Comparison of ENCODE assay signal across 18 mouse cellular contexts in genomic region chr16:33171800-33172199, GRCm38 (mm10). TPM values are rescaled to one million over a fixed set of nuclear protein-coding genes. Genes with fewer than 3 reads are reported as not detected.
DNase-seq lines count a peak whose midpoint lies in the region; ATAC-seq and TF ChIP-seq lines count a peak whose summit lies in the region.
"Had no signal": no experiment of that assay in that cellular context is flagged by ENCODE, and none has a peak within 500 bp of the region (broad histone marks: within the 10 kb centered on the region; RNA-seq: fewer than 3 reads in every experiment).

No protein-coding gene starts in this region.

- 65% methylated on average over 6 of the region's 6 CpGs for WGBS in forebrain, postnatal 0 days
- 79% methylated on average over 6 of the region's 6 CpGs for WGBS in forebrain, embryonic 12.5 days
- 83% methylated on average over 6 of the region's 6 CpGs for WGBS in midbrain, embryonic 11.5 days
- 69% methylated on average over 6 of the region's 6 CpGs for WGBS in midbrain, embryonic 13.5 days
- 54% methylated on average over 6 of the region's 6 CpGs for WGBS in midbrain, embryonic 15.5 days
- WGBS in heart, embryonic 10.5 days: 82% methylated on average over 6 of the region's 6 CpGs

- no peaks in the 10 kb centered on the region for H3K4me1 ChIP-seq in forebrain, postnatal 0 days (ENCODE audit: insufficient read depth)
- peaks cover 3% of the 10 kb centered on the region; the same call in 1 of the 2 replicates for H3K4me1 ChIP-seq in forebrain, embryonic 12.5 days
- H3K4me1 ChIP-seq in midbrain, embryonic 11.5 days (ENCODE audit: control insufficient read depth, insufficient read depth, low read length): no peaks in the 10 kb centered on the region
- no peaks in the 10 kb centered on the region for H3K4me1 ChIP-seq in midbrain, embryonic 13.5 days (replicated peaks)
- H3K4me1 ChIP-seq in midbrain, embryonic 15.5 days: no peaks in the 10 kb centered on the region
- H3K4me1 ChIP-seq in heart, embryonic 10.5 days: peaks cover 4% of the 10 kb centered on the region
- H3K4me1 ChIP-seq: hindbrain, embryonic 10.5 days; hindbrain, embryonic 15.5 days had no signal

- no peak overlapping the region for H3K4me3 ChIP-seq in forebrain, postnatal 0 days (ENCODE audit: low read depth, low read length)
- H3K4me3 ChIP-seq in forebrain, embryonic 12.5 days (replicated peaks): no peak overlapping the region
- H3K4me3 ChIP-seq in midbrain, embryonic 11.5 days (ENCODE audit: low read depth, low read length): no peak overlapping the region
- H3K4me3 ChIP-seq in midbrain, embryonic 13.5 days (replicated peaks): no peak overlapping the region
- H3K4me3 ChIP-seq in midbrain, embryonic 15.5 days: no peak overlapping the region
- H3K4me3 ChIP-seq in heart, embryonic 10.5 days: no peak overlapping the region
- H3K4me3 ChIP-seq: embryonic facial prominence, embryonic 12.5 days; heart, adult 2 months; heart, embryonic 12.5 days; hindbrain, embryonic 10.5 days; hindbrain, embryonic 15.5 days had no signal

- H3K4me2 ChIP-seq in forebrain, postnatal 0 days (ENCODE audit: low read depth): no peak overlapping the region
- H3K4me2 ChIP-seq in forebrain, embryonic 12.5 days: no peak overlapping the region
- H3K4me2 ChIP-seq in midbrain, embryonic 11.5 days: no peak overlapping the region
- no peak overlapping the region for H3K4me2 ChIP-seq in midbrain, embryonic 13.5 days (replicated peaks)
- no peak overlapping the region for H3K4me2 ChIP-seq in midbrain, embryonic 15.5 days
- H3K4me2 ChIP-seq: embryonic facial prominence, embryonic 12.5 days; heart, embryonic 12.5 days; hindbrain, embryonic 15.5 days had no signal

- TF ChIP-seq CTCF in forebrain, postnatal 0 days (IDR thresholded peaks at IDR 0.05; ENCODE audit: low read depth): no peak

- no peaks in the 10 kb centered on the region for H3K9me3 ChIP-seq in forebrain, postnatal 0 days (ENCODE audit: low read length)
- H3K9me3 ChIP-seq in forebrain, embryonic 12.5 days: no peaks in the 10 kb centered on the region
- no peaks in the 10 kb centered on the region for H3K9me3 ChIP-seq in midbrain, embryonic 11.5 days (ENCODE audit: control insufficient read depth, low read length)
- no peaks in the 10 kb centered on the region for H3K9me3 ChIP-seq in midbrain, embryonic 13.5 days
- no peaks in the 10 kb centered on the region for H3K9me3 ChIP-seq in midbrain, embryonic 15.5 days
- no peaks in the 10 kb centered on the region for H3K9me3 ChIP-seq in heart, embryonic 10.5 days
- H3K9me3 ChIP-seq: embryonic facial prominence, embryonic 12.5 days; hindbrain, embryonic 10.5 days; hindbrain, embryonic 15.5 days had no signal

- peak; percentile 45; the same call in 1 of the 2 replicates for ATAC-seq in forebrain, postnatal 0 days
- ATAC-seq in forebrain, embryonic 12.5 days (ENCODE audit: low FRiP score): no peak
- no peak for ATAC-seq in midbrain, embryonic 11.5 days (ENCODE audit: low FRiP score)
- no peak for ATAC-seq in midbrain, embryonic 13.5 days
- peak; percentile 74 for ATAC-seq in midbrain, embryonic 15.5 days (replicated peaks)
- no peak for ATAC-seq in inflammation-experienced regulatory T-cells, adult 6 months

- H3K36me3 ChIP-seq in forebrain, postnatal 0 days (ENCODE audit: insufficient read depth): no peaks in the 10 kb centered on the region
- no peaks in the 10 kb centered on the region for H3K36me3 ChIP-seq in forebrain, embryonic 12.5 days (replicated peaks)
- H3K36me3 ChIP-seq in midbrain, embryonic 11.5 days (ENCODE audit: control insufficient read depth, insufficient read depth, low read length): no peaks in the 10 kb centered on the region
- no peaks in the 10 kb centered on the region for H3K36me3 ChIP-seq in midbrain, embryonic 13.5 days
- H3K36me3 ChIP-seq in midbrain, embryonic 15.5 days (replicated peaks): no peaks in the 10 kb centered on the region
- H3K36me3 ChIP-seq in heart, embryonic 10.5 days: no peaks in the 10 kb centered on the region
- H3K36me3 ChIP-seq: embryonic facial prominence, embryonic 12.5 days; heart, embryonic 12.5 days; hindbrain, embryonic 10.5 days; hindbrain, embryonic 15.5 days had no signal

- H3K9ac ChIP-seq in forebrain, postnatal 0 days: no peak overlapping the region
- no peak overlapping the region for H3K9ac ChIP-seq in forebrain, embryonic 12.5 days
- no peak overlapping the region for H3K9ac ChIP-seq in midbrain, embryonic 11.5 days (ENCODE audit: low read length)
- H3K9ac ChIP-seq in midbrain, embryonic 13.5 days (replicated peaks): no peak overlapping the region
- no peak overlapping the region for H3K9ac ChIP-seq in midbrain, embryonic 15.5 days
- H3K9ac ChIP-seq: embryonic facial prominence, embryonic 12.5 days; heart, embryonic 12.5 days; hindbrain, embryonic 15.5 days had no signal

- peak; percentile 55 for DNase-seq in forebrain, postnatal 0 days
- DNase-seq in midbrain, embryonic 11.5 days (ENCODE audit: low spot score, missing footprints): peak; percentile 44
- DNase-seq in heart, embryonic 10.5 days (ENCODE audit: low spot score): no peak
- DNase-seq: adrenal gland, adult 2 months; adrenal gland, postnatal 36 days; cerebellum, adult 11-12 months; cerebellum, adult 9-10 months; cerebellum, postnatal 25 days; heart, adult 2 months; kidney, adult 2 months had no signal

- H3K27ac ChIP-seq in forebrain, postnatal 0 days (ENCODE audit: low read depth, low read length): no peak overlapping the region
- no peak overlapping the region for H3K27ac ChIP-seq in forebrain, embryonic 12.5 days
- H3K27ac ChIP-seq in midbrain, embryonic 11.5 days (ENCODE audit: low read depth, low read length): no peak overlapping the region
- no peak overlapping the region for H3K27ac ChIP-seq in midbrain, embryonic 13.5 days
- H3K27ac ChIP-seq in midbrain, embryonic 15.5 days: peak overlapping the region; percentile 42
- H3K27ac ChIP-seq in heart, embryonic 10.5 days: no peak overlapping the region
- H3K27ac ChIP-seq: embryonic facial prominence, embryonic 12.5 days; heart, adult 2 months; hindbrain, embryonic 10.5 days; hindbrain, embryonic 15.5 days had no signal

- H3K27me3 ChIP-seq in forebrain, postnatal 0 days (ENCODE audit: insufficient read depth, low read length): no peaks in the 10 kb centered on the region
- H3K27me3 ChIP-seq in forebrain, embryonic 12.5 days: no peaks in the 10 kb centered on the region
- H3K27me3 ChIP-seq in midbrain, embryonic 11.5 days (ENCODE audit: control insufficient read depth, insufficient read depth, low read length): no peaks in the 10 kb centered on the region
- no peaks in the 10 kb centered on the region for H3K27me3 ChIP-seq in midbrain, embryonic 13.5 days
- no peaks in the 10 kb centered on the region for H3K27me3 ChIP-seq in midbrain, embryonic 15.5 days (replicated peaks)
- H3K27me3 ChIP-seq in heart, embryonic 10.5 days (ENCODE audit: insufficient read depth, poor library complexity, severe bottlenecking): no peaks in the 10 kb centered on the region
- H3K27me3 ChIP-seq: embryonic facial prominence, embryonic 12.5 days; heart, embryonic 12.5 days; hindbrain, embryonic 15.5 days had no signal

RNA-seq across cellular contexts. Expression of gene Osbpl11, which starts 13.1 kb away (rescaled TPM):
- 23.5 and 24.8 TPM in 2 replicates for total RNA-seq in forebrain, postnatal 0 days (2014; rRNA removed)
- polyA plus RNA-seq in forebrain, postnatal 0 days (2015; fragmentation: Nextera tagmentation; extraction: Ambion mirVana): 9.0 and 13.3 TPM in 2 replicates
- polyA plus RNA-seq in forebrain, embryonic 12.5 days (2016; fragmentation: Nextera tagmentation; extraction: Ambion mirVana): 24.1 and 27.8 TPM in 2 replicates
- 24.5 and 25.2 TPM in 2 replicates for polyA plus RNA-seq in midbrain, embryonic 11.5 days (2014; fragmentation: Nextera tagmentation; extraction: Ambion mirVana)
- 16.8 and 19.8 TPM in 2 replicates for polyA plus RNA-seq in midbrain, embryonic 13.5 days (2015; fragmentation: Nextera tagmentation; extraction: Ambion mirVana)
- 20.0 and 21.4 TPM in 2 replicates for polyA plus RNA-seq in midbrain, embryonic 15.5 days (2015; fragmentation: Nextera tagmentation; extraction: Ambion mirVana)
- 15.9 and 18.1 TPM in 2 replicates for polyA plus RNA-seq in heart, embryonic 10.5 days (2016; fragmentation: Nextera tagmentation; extraction: Ambion mirVana)
- 1 to 10 TPM; 5.7 to 8.9 (median 7.8) TPM for polyA plus RNA-seq in inflammation-experienced regulatory T-cells, adult 6 months (2017; shearing (Covaris generic))

Comparison
In these comparisons a context has a peak if more than half of its experiments do, and no peak if none do; other contexts are left out.
1. ATAC-seq: peak in forebrain, postnatal 0 days (single experiment) and midbrain, embryonic 15.5 days (single experiment); none in forebrain, embryonic 12.5 days (single experiment), midbrain, embryonic 11.5 days (single experiment), midbrain, embryonic 13.5 days (single experiment) and inflammation-experienced regulatory T-cells, adult 6 months (single experiment).